Mouse (Mus musculus) heart, adult 10 weeks (tissue): ENCODE results near the gene Zfp819. TPM values are rescaled to one million over a fixed set of nuclear protein-coding genes. Genes with fewer than 3 reads are reported as not detected.

Source experiments
- polyA plus RNA-seq: library from polyadenylated mRNA; stranded (reverse); fragments of 350-450 nt; fragmentation: Illumina TruSeq; extraction: RNeasy Lipid Tissue Mini Kit (QIAGEN cat#74804); gene quantifications from one replicate; pipeline ENCODE4 v1.2.3, GENCODE M21; 2014; ENCODE audit warnings: low read depth, low replicate concordance

The Zfp819 gene
- not detected for polyA plus RNA-seq

DNA sequence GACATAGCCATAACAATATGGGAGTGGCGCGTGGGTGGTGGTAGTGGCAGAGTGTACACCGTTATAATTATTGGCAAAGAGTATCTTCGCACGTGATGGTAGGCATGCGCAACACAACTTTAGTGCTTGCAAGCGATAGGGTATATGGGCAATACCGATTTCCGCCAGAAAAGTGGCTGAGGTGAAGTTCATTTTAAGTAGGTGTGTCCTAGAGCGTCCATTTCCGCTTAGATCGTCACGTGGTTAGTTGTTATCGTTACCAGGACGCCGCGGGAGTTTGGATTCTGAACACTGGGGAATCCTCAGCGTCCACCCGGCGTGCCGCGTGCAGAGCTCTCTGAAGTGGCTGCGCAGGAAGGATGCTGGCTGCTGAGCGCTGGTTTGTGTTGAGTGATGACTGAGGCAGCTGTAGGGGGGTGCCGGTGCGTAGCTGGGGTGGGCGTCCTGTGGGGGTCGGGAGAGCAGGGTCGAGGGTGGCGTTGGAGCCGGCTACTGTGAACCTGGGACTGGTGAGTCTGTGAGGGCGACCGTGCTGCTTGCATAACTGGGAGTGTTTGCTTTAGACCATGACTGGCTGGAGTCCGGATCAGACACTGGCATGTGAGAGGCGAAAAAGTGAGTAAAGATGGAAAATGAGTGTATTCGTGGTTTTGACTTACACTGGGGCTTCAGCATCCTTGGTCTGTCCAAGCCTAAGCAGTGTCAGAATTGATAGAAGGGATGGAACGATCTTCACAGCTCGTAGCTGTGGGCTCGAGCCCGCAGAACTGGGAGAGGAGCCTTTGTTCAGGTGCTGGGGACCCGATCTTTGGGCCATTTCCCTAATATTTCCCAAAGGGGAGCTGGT lies at the start of gene Zfp819:
Gene Zfp819 (plus strand): TSS at position 274 of the 847 bp plus-strand sequence.

GRCm38 (mm10) chr7:43562006-43562633 lies 44.8 kb upstream of the Zfp819 start, which contains the start of gene Zfp658:
Zfp658 (plus strand) TSS chr7:43562256.

GRCm38 (mm10) chr7:43579440-43580171 lies 27.4 kb upstream of the Zfp819 start, which contains the start of gene Zfp719:
Zfp719 (plus strand) TSS chr7:43579610.

GRCm38 (mm10) chr7:43634500-43634899 lies 27.5 kb downstream of the Zfp819 start, which contains the start of gene Ceacam18:
Ceacam18 (plus strand) TSS chr7:43634707.

GRCm38 (mm10) chr7:43660002-43660401 lies 53.0 kb downstream of the Zfp819 start, which contains the start of gene Siglece:
Siglece (minus strand) TSS chr7:43660161.

Other genes starting within 250 kb of the Zfp819 start
- 0.42 TPM for gene Siglecg, start 199.0 kb upstream of the Zfp819 start, polyA plus RNA-seq
- gene Lim2, start 179.5 kb upstream of the Zfp819 start, polyA plus RNA-seq, result not detected
- not detected for gene Nkg7, start 170.1 kb upstream of the Zfp819 start, polyA plus RNA-seq
- gene Cldnd2, start 166.4 kb upstream of the Zfp819 start, polyA plus RNA-seq, result not detected
- 1,679 TPM for gene Etfb, start 163.1 kb upstream of the Zfp819 start, polyA plus RNA-seq
- gene Gm45233, start 163.0 kb upstream of the Zfp819 start, polyA plus RNA-seq, result not detected
- 2.5 TPM for gene Vsig10l, start 144.0 kb upstream of the Zfp819 start, polyA plus RNA-seq
- gene Iglon5, start 117.1 kb upstream of the Zfp819 start, polyA plus RNA-seq, result 0.39 TPM
- gene 4931406B18Rik, start 101.2 kb upstream of the Zfp819 start, polyA plus RNA-seq, result not detected
- 1.6 TPM for gene Cd33, start 62.7 kb upstream of the Zfp819 start, polyA plus RNA-seq
- 1.1 TPM for gene Zfp658, start 44.9 kb upstream of the Zfp819 start, polyA plus RNA-seq
- gene Zfp719, start 27.6 kb upstream of the Zfp819 start, polyA plus RNA-seq, result 2.9 TPM
- gene Ceacam18, start 27.5 kb downstream of the Zfp819 start, polyA plus RNA-seq, result not detected
- 1.2 TPM for gene Siglece, start 53.0 kb downstream of the Zfp819 start, polyA plus RNA-seq
- 2.5 TPM for gene Ctu1, start 64.8 kb downstream of the Zfp819 start, polyA plus RNA-seq
- not detected for gene Klk14, start 83.2 kb downstream of the Zfp819 start, polyA plus RNA-seq
- not detected for gene Klk13, start 105.4 kb downstream of the Zfp819 start, polyA plus RNA-seq
- not detected for gene Klk12, start 161.7 kb downstream of the Zfp819 start, polyA plus RNA-seq
- gene Klk11, start 167.4 kb downstream of the Zfp819 start, polyA plus RNA-seq, result not detected
- gene Klk10, start 173.9 kb downstream of the Zfp819 start, polyA plus RNA-seq, result not detected
- gene Klk9, start 184.7 kb downstream of the Zfp819 start, polyA plus RNA-seq, result not detected
- gene Klk8, start 190.4 kb downstream of the Zfp819 start, polyA plus RNA-seq, result 8.1 TPM
- not detected for gene Klk7, start 204.1 kb downstream of the Zfp819 start, polyA plus RNA-seq
- not detected for gene Klk6, start 217.3 kb downstream of the Zfp819 start, polyA plus RNA-seq
- gene Klk5, start 234.8 kb downstream of the Zfp819 start, polyA plus RNA-seq, result not detected